Mouse (Mus musculus) thymus, adult 2 months (tissue): ENCODE measurements around the gene Gm26992.

Source experiments
- CTCF ChIP-seq: fragments of 200-500 bp; IDR thresholded peaks from 2 replicates; pipeline ENCODE4 v1.5.1; 2012; ENCODE audit warnings: mild to moderate bottlenecking, control low read depth, low read length, moderate library complexity, borderline replicate concordance; ENCODE audit not compliant: control insufficient read depth, poor library complexity, insufficient read depth; ENCODE audit errors: extremely low read depth
- POLR2A ChIP-seq: fragments of 200-500 bp; IDR thresholded peaks from 2 replicates; pipeline ENCODE4 v1.6.1; 2012; ENCODE audit warnings: mild to moderate bottlenecking, low read length, control low read depth, moderate library complexity; ENCODE audit not compliant: control insufficient read depth, poor library complexity, insufficient read depth; ENCODE audit errors: extremely low read depth

DNA sequence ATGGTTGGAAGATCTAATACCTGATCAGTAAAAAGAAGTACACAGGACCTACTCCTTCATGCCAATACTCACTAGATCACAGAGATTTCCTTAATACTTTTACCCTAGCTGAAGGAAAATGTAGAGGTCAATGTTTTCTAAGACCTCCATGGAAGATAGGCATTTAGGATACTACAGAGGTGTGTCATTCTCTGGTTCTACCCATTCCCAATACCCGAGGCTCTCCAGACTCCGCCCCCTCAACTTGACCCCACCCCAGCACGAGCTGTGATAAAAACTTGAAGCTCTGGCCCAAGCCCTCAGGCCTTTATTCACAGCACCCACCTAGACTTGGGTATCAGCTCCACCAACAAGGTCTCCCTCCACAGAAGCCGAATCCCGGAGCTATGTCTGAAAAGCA is 7.6 kb upstream of the Gm26992 start, which contains the start of gene Tsx:
- TF ChIP-seq POLR2A (no peak), CTCF (no peak)
